Comparison of ENCODE assay signal across 8 mouse cellular contexts in the genomic region with DNA sequence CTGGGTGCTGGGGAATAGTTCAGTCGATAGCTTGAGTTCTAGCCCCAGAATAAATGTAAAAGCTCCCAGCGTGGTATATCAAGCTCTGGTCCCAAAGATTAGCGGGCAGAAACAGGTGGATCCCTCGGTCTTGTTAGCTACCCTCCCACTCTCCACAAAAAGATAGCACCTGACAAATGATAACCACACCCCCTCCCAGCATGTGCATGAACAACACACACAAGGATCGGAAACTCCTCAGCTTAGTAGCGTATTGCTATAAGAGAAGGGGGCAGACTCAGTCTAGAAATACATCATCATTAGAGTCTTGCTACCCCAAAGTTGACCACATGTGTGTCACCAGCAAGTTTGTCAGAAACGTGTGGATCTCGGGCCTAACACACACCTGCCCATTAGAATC. TPM values are rescaled to one million over a fixed set of nuclear protein-coding genes. Genes with fewer than 3 reads are reported as not detected.
DNase-seq lines count a peak whose midpoint lies in the region; ATAC-seq lines count a peak whose summit lies in the region.

A gene (minus strand): TSS at position 101 of the 400 bp plus-strand sequence.

- ATAC-seq in megakaryocyte, adult 5-6 weeks (ENCODE audit: poor library complexity, severe bottlenecking): no peak
- no peak for ATAC-seq in embryonic facial prominence, embryonic 14.5 days (ENCODE audit: low read depth)
- no peak for ATAC-seq in limb, embryonic 13.5 days (ENCODE audit: low FRiP score, low read depth)
- no peak for ATAC-seq in stomach, embryonic 16.5 days (ENCODE audit: insufficient read depth, low FRiP score)
- no peak for ATAC-seq in monocyte, adult 5-6 weeks (replicated peaks; ENCODE audit: insufficient number of reproducible peaks, low FRiP score, low TSS enrichment, poor library complexity, severe bottlenecking)

- peak within 1 kb of the TSS; percentile 87 for H3K4me2 ChIP-seq in embryonic facial prominence, embryonic 14.5 days (ENCODE audit: low read depth, low read length)
- peak within 1 kb of the TSS; percentile 73 for H3K4me2 ChIP-seq in limb, embryonic 13.5 days (replicated peaks)
- H3K4me2 ChIP-seq in stomach, embryonic 16.5 days (ENCODE audit: low read depth, low read length): peak within 1 kb of the TSS; percentile 95

- intact Hi-C loops in heart, postnatal 14 days (cut with DNase I): no loop called here

- H3K27me3 ChIP-seq in megakaryocyte, embryonic 14.5 days (replicated peaks): peaks cover 91% of the 10 kb centered on the region
- H3K27me3 ChIP-seq in embryonic facial prominence, embryonic 14.5 days (replicated peaks; ENCODE audit: control insufficient read depth, insufficient read depth, low read length): no peaks in the 10 kb centered on the region
- H3K27me3 ChIP-seq in limb, embryonic 13.5 days: peaks cover 13% of the 10 kb centered on the region
- no peaks in the 10 kb centered on the region; the same call in 1 of the 2 replicates for H3K27me3 ChIP-seq in stomach, embryonic 16.5 days (ENCODE audit: control insufficient read depth, insufficient read depth, low read length)

- H3K9ac ChIP-seq in embryonic facial prominence, embryonic 14.5 days (ENCODE audit: low read depth, low read length): peak within 1 kb of the TSS; percentile 84
- H3K9ac ChIP-seq in limb, embryonic 13.5 days: peak within 1 kb of the TSS; percentile 76
- H3K9ac ChIP-seq in stomach, embryonic 16.5 days (ENCODE audit: low read length): peak within 1 kb of the TSS; percentile 87

- H3K4me3 ChIP-seq in megakaryocyte, embryonic 14.5 days (replicated peaks): peak within 1 kb of the TSS; percentile 92
- peak within 1 kb of the TSS; percentile 91 for H3K4me3 ChIP-seq in embryonic facial prominence, embryonic 14.5 days (ENCODE audit: low read depth, low read length)
- peak within 1 kb of the TSS; percentile 65 for H3K4me3 ChIP-seq in limb, embryonic 13.5 days
- peak within 1 kb of the TSS; percentile 79 for H3K4me3 ChIP-seq in stomach, embryonic 16.5 days (replicated peaks; ENCODE audit: low read length)

- H3K9me3 ChIP-seq in megakaryocyte, embryonic 14.5 days: peaks cover 7% of the 10 kb centered on the region; the same call in 1 of the 2 replicates
- no peaks in the 10 kb centered on the region for H3K9me3 ChIP-seq in embryonic facial prominence, embryonic 14.5 days (ENCODE audit: control insufficient read depth, low read length)
- H3K9me3 ChIP-seq in limb, embryonic 13.5 days: no peaks in the 10 kb centered on the region
- H3K9me3 ChIP-seq in stomach, embryonic 16.5 days (replicated peaks; ENCODE audit: control insufficient read depth, low read length): no peaks in the 10 kb centered on the region

- no peak for DNase-seq in embryonic facial prominence, embryonic 14.5 days (ENCODE audit: low spot score)
- no peak for DNase-seq in heart, postnatal 14 days
- no peak for DNase-seq in right cerebral cortex, postnatal 25 days

- WGBS in embryonic facial prominence, embryonic 14.5 days: 76% methylated on average over 8 of the region's 8 CpGs
- 78% methylated on average over 8 of the region's 8 CpGs for whole genome bisulfite sequencing in limb, embryonic 13.5 days
- 73% methylated on average over 8 of the region's 8 CpGs for WGBS in stomach, embryonic 16.5 days

- H3K27ac ChIP-seq in embryonic facial prominence, embryonic 14.5 days (replicated peaks; ENCODE audit: low read depth, low read length): peak within 1 kb of the TSS; percentile 80
- H3K27ac ChIP-seq in limb, embryonic 13.5 days: peak within 1 kb of the TSS; percentile 64; the same call in 1 of the 2 replicates
- peak within 1 kb of the TSS; percentile 74 for H3K27ac ChIP-seq in stomach, embryonic 16.5 days (ENCODE audit: low read length)

- no peaks in the 10 kb centered on the region for H3K36me3 ChIP-seq in megakaryocyte, embryonic 14.5 days (replicated peaks; ENCODE audit: low read length)
- no peaks in the 10 kb centered on the region for H3K36me3 ChIP-seq in embryonic facial prominence, embryonic 14.5 days (ENCODE audit: control insufficient read depth, insufficient read depth, low read length)
- no peaks in the 10 kb centered on the region for H3K36me3 ChIP-seq in limb, embryonic 13.5 days
- no peaks in the 10 kb centered on the region for H3K36me3 ChIP-seq in stomach, embryonic 16.5 days (ENCODE audit: control insufficient read depth, insufficient read depth, low read length)

- peaks cover 16% of the 10 kb centered on the region for H3K4me1 ChIP-seq in megakaryocyte, embryonic 14.5 days
- peaks cover 5% of the 10 kb centered on the region for H3K4me1 ChIP-seq in embryonic facial prominence, embryonic 14.5 days (ENCODE audit: control insufficient read depth, insufficient read depth, low read length)
- H3K4me1 ChIP-seq in limb, embryonic 13.5 days: peaks cover 17% of the 10 kb centered on the region
- peaks cover 6% of the 10 kb centered on the region; the same call in 1 of the 2 replicates for H3K4me1 ChIP-seq in stomach, embryonic 16.5 days (ENCODE audit: control insufficient read depth, insufficient read depth, low read length)

RNA-seq across cellular contexts. Expression of the gene that starts here (rescaled TPM):
- 0.86 TPM in 1 of 2 replicates, not detected in the other for polyA plus RNA-seq in megakaryocyte, embryonic 14.5 days (2012; ENCODE audit: insufficient read depth, low replicate concordance)
- 8.9 and 16.6 TPM in 2 replicates for total RNA-seq in megakaryocyte, adult 5-6 weeks (2015)
- total RNA-seq in megakaryocyte, adult 5-6 weeks (2017): 7.9 and 10.0 TPM in 2 replicates
- polyA plus RNA-seq in embryonic facial prominence, embryonic 14.5 days (2014; fragmentation: Nextera tagmentation; extraction: Ambion mirVana): 26.3 and 28.6 TPM in 2 replicates
- total RNA-seq in heart, postnatal 14 days (2021): 10 to 100 TPM; 19.7 to 20.8 TPM
- polyA plus RNA-seq in limb, embryonic 13.5 days (2015; fragmentation: Nextera tagmentation; extraction: Ambion mirVana): 25.1 TPM in 2 replicates
- polyA plus RNA-seq in stomach, embryonic 16.5 days (2015; fragmentation: Nextera tagmentation; extraction: Ambion mirVana): 14.4 and 17.3 TPM in 2 replicates
- total RNA-seq in monocyte, adult 5-6 weeks (2017): 0.97 to 3.3 TPM (median 2.5 TPM) in 3 replicates
